Mouse (Mus musculus): ENCODE data around the gene Mllt6. TPM values are rescaled to one million over a fixed set of nuclear protein-coding genes. Genes with fewer than 3 reads are reported as not detected.
A peak's percentile ranks its signal among the peaks of the same experiment; 100 is the strongest.

Mllt6 gene
- polyA plus RNA-seq, 1 experiment from 2014 or later: 2.5 TPM

- no peaks in the 10 kb centered on the region for H3K9me3 ChIP-seq (replicated peaks)
- no peak for DNase-seq (ENCODE audit: low spot score)
- no peaks in the 10 kb centered on the region for H3K27me3 ChIP-seq (ENCODE audit: low read depth, poor library complexity, severe bottlenecking)
- no peak overlapping the region for H3K4me3 ChIP-seq
- H3K4me1 ChIP-seq: peaks cover 47% of the 10 kb centered on the region
- H3K36me3 ChIP-seq: peaks cover 77% of the 10 kb centered on the region
- peak overlapping the region; percentile 28; the same call in 1 of the 2 replicates for H3K27ac ChIP-seq
- 87% methylated on average over 4 of the region's 4 CpGs for WGBS
Observed at GRCm38 (mm10) chr11:97694435-97694834, 31.2 kb downstream of the Mllt6 start.

DNA sequence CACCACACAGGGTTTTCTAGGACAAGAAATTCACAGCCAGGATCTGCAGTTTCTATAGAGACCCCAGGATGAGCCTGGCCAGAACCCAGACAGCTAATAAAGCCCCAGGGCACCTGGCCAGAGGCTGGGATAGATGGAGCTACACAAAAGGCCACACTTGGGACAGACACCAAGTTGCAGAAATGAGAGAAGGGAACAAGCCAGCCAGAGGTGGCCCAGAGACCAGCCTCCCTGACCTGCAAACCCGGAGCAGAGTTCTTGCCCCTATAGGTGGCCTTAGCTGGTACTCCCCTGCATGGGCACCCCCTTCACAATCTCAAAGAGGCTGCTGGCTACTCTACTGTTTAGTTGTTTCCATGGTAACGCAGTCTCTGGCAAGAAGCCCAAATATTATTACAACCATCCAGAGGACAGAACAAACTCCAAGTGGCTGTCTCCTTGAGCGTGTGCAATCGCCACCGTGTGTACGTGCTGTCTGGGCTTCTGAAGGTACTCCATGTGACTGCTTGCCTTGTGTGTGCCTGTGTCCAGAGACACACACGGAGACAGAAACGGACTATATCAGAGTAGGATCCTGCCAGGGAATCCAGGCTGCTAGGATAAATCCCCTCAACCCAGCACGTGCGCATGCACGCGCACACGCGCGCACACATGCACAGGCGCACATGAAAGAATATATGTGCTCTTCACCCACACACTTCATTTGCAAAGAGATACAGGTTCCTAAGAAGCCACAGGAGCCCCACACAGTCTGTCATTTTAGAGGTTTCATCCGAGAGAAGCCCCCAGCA, 31.9 kb downstream of the Mllt6 start:
- DNase-seq (ENCODE audit: low spot score): no peak
- peak overlapping the region; percentile 28; the same call in 1 of the 2 replicates for H3K27ac ChIP-seq
- no peaks in the 10 kb centered on the region for H3K27me3 ChIP-seq (ENCODE audit: low read depth, poor library complexity, severe bottlenecking)
- H3K9me3 ChIP-seq (replicated peaks): no peaks in the 10 kb centered on the region
- WGBS: 83% methylated on average over 17 of the region's 17 CpGs
- peak overlapping the region; percentile 14; the same call in 1 of the 2 replicates for H3K4me3 ChIP-seq
- H3K36me3 ChIP-seq: peaks cover 71% of the 10 kb centered on the region
- peaks cover 47% of the 10 kb centered on the region for H3K4me1 ChIP-seq

- H3K27ac ChIP-seq: no peak overlapping the region
- 56% methylated on average over 9 of the region's 9 CpGs for WGBS
- no peaks in the 10 kb centered on the region for H3K27me3 ChIP-seq (ENCODE audit: low read depth, poor library complexity, severe bottlenecking)
- peaks cover 64% of the 10 kb centered on the region for H3K36me3 ChIP-seq
- no peak for DNase-seq (ENCODE audit: low spot score)
- H3K4me1 ChIP-seq: peaks cover 51% of the 10 kb centered on the region
- no peaks in the 10 kb centered on the region for H3K9me3 ChIP-seq (replicated peaks)
- peak overlapping the region; percentile 21 for H3K4me3 ChIP-seq
Observed at GRCm38 (mm10) chr11:97695712-97696401, 32.6 kb downstream of the Mllt6 start.

DNA sequence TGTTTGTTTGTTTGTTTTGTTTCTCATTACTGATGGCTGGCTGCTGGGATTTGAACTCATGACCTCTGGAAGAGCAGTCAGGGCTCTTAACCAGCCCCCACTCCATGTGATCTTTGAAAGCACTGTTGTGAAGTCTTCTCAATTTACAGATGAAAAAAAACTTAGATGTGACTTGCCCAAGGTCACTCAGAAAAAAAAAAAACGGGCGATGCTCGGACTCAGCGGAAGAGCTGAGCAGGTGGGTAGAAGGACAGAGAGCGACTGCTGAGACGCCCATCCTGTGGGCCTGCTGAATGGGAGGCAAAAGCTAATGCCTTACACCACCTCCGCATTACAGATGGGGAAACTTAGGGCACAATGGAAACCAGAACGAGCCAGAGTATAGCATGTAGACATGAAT, 33.5 kb downstream of the Mllt6 start:
- no peaks in the 10 kb centered on the region for H3K9me3 ChIP-seq (replicated peaks)
- 78% methylated on average over 8 of the region's 8 CpGs for WGBS
- DNase-seq (ENCODE audit: low spot score): no peak
- H3K36me3 ChIP-seq: peaks cover 56% of the 10 kb centered on the region
- H3K27ac ChIP-seq: no peak overlapping the region
- peaks cover 59% of the 10 kb centered on the region for H3K4me1 ChIP-seq
- no peaks in the 10 kb centered on the region for H3K27me3 ChIP-seq (ENCODE audit: low read depth, poor library complexity, severe bottlenecking)
- 0 out of 2 replicates have a peak overlapping the region, but pooled peaks have one; percentile 21 for H3K4me3 ChIP-seq

- 59% methylated on average over 11 of the region's 11 CpGs for WGBS
- no peaks in the 10 kb centered on the region for H3K9me3 ChIP-seq (replicated peaks)
- peaks cover 63% of the 10 kb centered on the region for H3K4me1 ChIP-seq
- DNase-seq (ENCODE audit: low spot score): no peak
- no peaks in the 10 kb centered on the region for H3K27me3 ChIP-seq (ENCODE audit: low read depth, poor library complexity, severe bottlenecking)
- peak overlapping the region; percentile 99; the same call in 1 of the 2 replicates for H3K27ac ChIP-seq
- peak overlapping the region; percentile 89 for H3K4me3 ChIP-seq
- peaks cover 49% of the 10 kb centered on the region for H3K36me3 ChIP-seq
Observed at GRCm38 (mm10) chr11:97697199-97697890, 34.1 kb downstream of the Mllt6 start.

GRCm38 (mm10) chr11:97697891-97698529, 34.8 kb downstream of the Mllt6 start:
- Histone ChIP-seq H3K36me3 (peaks cover 42% of the 10 kb centered on the region), H3K4me3 (peak overlapping the region; percentile 89), H3K27me3 (ENCODE audit: low read depth, poor library complexity, severe bottlenecking) (no peaks in the 10 kb centered on the region), H3K4me1 (peaks cover 63% of the 10 kb centered on the region), H3K27ac (peak overlapping the region; percentile 99), H3K9me3 (replicated peaks) (no peaks in the 10 kb centered on the region)
- DNase-seq (ENCODE audit: low spot score): peak; percentile 59
- 1% methylated on average over 14 of the region's 14 CpGs for WGBS

DNA sequence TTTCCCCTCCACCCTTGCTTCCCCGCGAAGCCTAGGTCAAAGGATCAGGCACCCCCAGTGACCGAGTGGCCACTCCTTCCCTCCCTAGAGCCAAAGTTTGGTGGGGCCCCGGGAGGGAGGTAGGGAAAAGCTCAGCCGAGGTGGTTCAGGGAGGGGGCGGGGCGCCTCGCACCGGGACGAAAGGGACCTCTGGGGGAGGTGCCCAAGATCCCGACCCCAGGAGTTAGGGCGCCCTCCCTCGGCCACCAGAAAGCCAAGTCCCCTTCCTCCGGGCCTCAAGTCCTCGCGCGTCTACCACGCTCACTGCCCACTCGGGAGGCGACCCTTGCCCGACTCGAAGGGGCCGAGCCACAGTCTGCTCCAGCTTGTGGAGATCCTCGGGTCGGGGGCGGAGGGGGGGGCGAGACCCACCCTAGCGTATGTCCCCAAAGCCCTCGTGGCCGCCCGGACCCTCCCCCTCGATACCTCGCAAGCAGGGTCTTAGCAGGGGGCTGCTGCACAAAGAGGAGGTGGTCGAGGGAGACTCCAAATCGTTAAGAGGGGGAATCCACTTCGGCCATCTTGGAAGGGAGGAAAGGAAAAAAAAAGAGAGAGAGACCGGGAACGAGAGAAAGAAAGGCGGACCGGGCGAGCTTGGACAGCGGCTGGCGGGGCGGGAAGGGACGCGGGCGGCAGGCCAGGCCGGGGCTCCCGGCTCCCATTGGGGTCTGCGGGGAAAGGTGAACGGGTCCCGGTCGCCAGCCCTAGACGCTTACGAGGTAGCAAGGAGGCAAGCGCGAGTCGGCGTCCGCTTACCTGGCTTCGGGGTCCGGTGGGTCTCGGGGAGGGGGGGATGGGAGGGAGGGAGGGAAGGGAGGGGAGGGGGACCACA, 35.8 kb downstream of the Mllt6 start:
- Histone ChIP-seq H3K27me3 (ENCODE audit: low read depth, poor library complexity, severe bottlenecking) (no peaks in the 10 kb centered on the region), H3K9me3 (replicated peaks) (no peaks in the 10 kb centered on the region), H3K36me3 (peaks cover 32% of the 10 kb centered on the region), H3K4me1 (peaks cover 64% of the 10 kb centered on the region), H3K27ac (peak overlapping the region; percentile 99), H3K4me3 (peak overlapping the region; percentile 89)
- under 1% methylated on average over 60 of the region's 63 CpGs for WGBS
- DNase-seq (ENCODE audit: low spot score): peak; percentile 87

DNA sequence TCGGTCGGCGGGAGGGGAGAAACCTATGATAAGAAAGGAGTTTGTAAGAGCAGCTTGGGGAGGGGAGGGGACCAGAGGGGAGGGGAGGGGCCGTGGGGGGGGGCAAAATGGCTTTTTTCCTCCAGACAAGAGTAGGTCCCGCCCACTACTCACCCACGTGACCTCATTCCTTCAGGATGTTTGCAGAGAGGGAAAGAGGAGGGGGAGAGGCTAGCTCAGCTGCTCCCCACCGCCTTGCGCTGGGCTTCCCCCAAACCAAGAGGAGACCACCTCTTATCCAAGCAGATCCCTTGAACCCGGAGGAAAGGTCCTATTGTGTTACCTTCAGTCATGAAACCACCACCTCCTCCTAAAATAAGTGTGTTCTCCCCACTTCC, 36.4 kb downstream of the Mllt6 start:
- no peaks in the 10 kb centered on the region for H3K9me3 ChIP-seq (replicated peaks)
- H3K27ac ChIP-seq: peak overlapping the region; percentile 99
- peak; percentile 95 for DNase-seq (ENCODE audit: low spot score)
- peaks cover 64% of the 10 kb centered on the region for H3K4me1 ChIP-seq
- 0% methylated on average over 7 of the region's 9 CpGs for WGBS
- H3K27me3 ChIP-seq (ENCODE audit: low read depth, poor library complexity, severe bottlenecking): no peaks in the 10 kb centered on the region
- peaks cover 31% of the 10 kb centered on the region for H3K36me3 ChIP-seq
- H3K4me3 ChIP-seq: peak overlapping the region; percentile 89

DNA sequence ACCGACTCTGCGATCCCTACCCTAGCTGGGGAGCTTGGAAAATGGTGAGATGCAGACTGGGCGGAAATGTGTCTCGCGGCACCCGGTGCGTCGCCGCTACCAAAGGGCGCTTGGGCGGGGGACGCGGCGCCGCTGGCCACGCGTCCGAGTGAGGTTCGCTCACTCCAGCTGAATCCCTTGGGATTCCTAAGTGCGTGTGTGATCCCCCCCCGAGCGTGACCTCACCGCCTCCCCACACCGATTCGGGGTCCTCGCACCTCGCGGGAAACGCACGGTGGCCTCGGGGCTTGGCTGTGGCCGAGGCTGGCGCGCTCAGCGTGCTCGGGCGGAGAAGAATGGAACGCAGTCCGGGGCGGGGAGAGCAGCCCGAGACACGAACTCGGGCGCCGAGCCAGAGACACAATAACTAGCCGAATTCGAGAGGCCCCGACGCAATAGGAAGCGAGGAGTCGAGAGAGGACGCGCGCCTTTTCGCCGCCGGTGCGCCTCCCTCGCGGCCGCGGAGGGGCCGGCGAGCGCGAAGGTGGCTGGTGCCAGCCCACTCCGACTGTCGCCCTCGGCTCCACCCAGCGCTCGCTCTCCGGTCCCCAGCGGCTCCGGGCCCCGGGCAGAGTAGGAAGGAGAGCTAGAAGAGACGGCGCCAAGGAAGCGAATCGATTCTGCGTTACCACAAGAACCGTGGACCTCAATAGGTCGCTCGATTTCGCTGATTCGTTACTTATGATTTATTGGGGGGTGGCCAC, 37.0 kb downstream of the Mllt6 start, which contains the start of gene Pcgf2:
Pcgf2 (minus strand) TSS at position 495 of the 743 bp plus-strand sequence.
- under 1% methylated on average over 85 of the region's 85 CpGs for WGBS
- Histone ChIP-seq H3K4me1 (peaks cover 60% of the 10 kb centered on the region), H3K36me3 (peaks cover 30% of the 10 kb centered on the region)

DNA sequence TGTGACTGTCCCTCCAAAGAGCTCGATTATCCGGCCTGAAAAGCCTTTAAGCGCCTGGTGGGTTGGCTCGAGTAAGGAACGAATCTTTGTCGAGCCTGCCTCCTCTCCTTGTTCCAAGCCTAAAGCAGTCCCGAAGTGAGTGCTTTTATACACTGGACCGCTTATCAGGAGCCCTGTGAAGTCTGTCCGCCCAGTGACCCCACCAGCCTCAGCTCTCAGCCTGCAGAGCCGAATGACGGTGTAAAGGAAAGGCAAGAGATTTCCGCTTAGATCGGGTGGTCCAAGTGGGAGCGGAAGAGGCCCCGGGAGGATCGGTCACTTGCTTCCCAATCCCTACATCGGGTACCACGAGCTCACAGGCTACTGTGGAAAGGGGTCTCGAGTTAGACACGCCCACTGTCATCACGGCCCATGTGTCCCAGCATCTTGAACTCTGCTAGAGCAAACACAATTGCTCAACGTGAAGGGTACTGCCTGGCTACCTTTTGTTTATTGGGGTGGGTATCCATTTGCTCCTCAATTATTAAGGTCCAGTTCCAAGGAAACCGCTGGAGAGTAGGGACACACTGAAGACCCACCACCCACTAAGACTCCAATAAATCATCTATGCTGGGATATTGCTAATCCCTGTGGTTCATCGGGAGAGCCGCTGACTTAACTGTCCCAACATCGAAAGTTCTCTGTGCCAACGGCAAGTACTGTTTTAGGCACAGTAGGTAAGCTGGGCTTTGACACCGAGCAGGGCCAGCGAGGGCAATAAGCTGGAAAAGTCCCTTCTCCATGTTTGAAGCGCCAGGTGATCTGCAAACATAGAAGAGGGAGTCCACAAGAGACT, 37.7 kb downstream of the Mllt6 start:
- Histone ChIP-seq H3K36me3 (peaks cover 29% of the 10 kb centered on the region), H3K4me1 (peaks cover 52% of the 10 kb centered on the region), H3K4me3 (peak overlapping the region; percentile 89), H3K27ac (peak overlapping the region; percentile 99), H3K27me3 (ENCODE audit: low read depth, poor library complexity, severe bottlenecking) (no peaks in the 10 kb centered on the region), H3K9me3 (replicated peaks) (no peaks in the 10 kb centered on the region)
- WGBS: 18% methylated on average over 30 of the region's 30 CpGs
- peak; percentile 71 for DNase-seq (ENCODE audit: low spot score)

More for the DNA sequence above, 37.0 kb downstream of the Mllt6 start, which contains the start of gene Pcgf2:
- no peaks in the 10 kb centered on the region for H3K27me3 ChIP-seq (ENCODE audit: low read depth, poor library complexity, severe bottlenecking)
- H3K9me3 ChIP-seq (replicated peaks): no peaks in the 10 kb centered on the region
- peak; percentile 85 for DNase-seq (ENCODE audit: low spot score)
- peak within 1 kb of the TSS; percentile 89 for H3K4me3 ChIP-seq
- peak within 1 kb of the TSS; percentile 99 for H3K27ac ChIP-seq

Data from limb, embryonic 10.5 days (tissue).